Mouse (Mus musculus) stomach, postnatal 0 days (tissue): ENCODE measurements around the gene Gtf2ird1. TPM values are rescaled to one million over a fixed set of nuclear protein-coding genes. Genes with fewer than 3 reads are reported as not detected.
A peak's percentile ranks its signal among the peaks of the same experiment; 100 is the strongest.
"Not testable (repeated sequence)": the region's sequence is repeated elsewhere in the genome, so short reads cannot be mapped to it uniquely, and the experiment has no call there.

Source experiments
- ATAC-seq: fragments of 200-750 bp; cut with Nextera tagmentation; 2 replicates; pipeline ENCODE4 v1.8.0; 2017; ENCODE audit not compliant: low FRiP score, low TSS enrichment
- DNase-seq: peaks from one replicate; pipeline ENCODE4 v3.0.0-alpha.2; 2016; ENCODE audit warnings: low spot score
- H3K27ac ChIP-seq: fragments of 300-500 bp; sonication (generic); replicated peaks from 2 replicates; pipeline ENCODE4 v1.5.1; 2014; ENCODE audit warnings: mild to moderate bottlenecking, control low read depth
- H3K27me3 ChIP-seq: fragments of 300-500 bp; sonication (generic); 2 replicates; pipeline ENCODE4 v1.6.1; 2014; ENCODE audit warnings: low read length; ENCODE audit not compliant: control insufficient read depth, insufficient read depth
- H3K36me3 ChIP-seq: fragments of 300-500 bp; sonication (generic); 2 replicates; pipeline ENCODE4 v1.6.1; 2014; ENCODE audit warnings: low read length, mixed read lengths; ENCODE audit not compliant: control insufficient read depth, insufficient read depth
- H3K4me1 ChIP-seq: fragments of 300-500 bp; sonication (generic); replicated peaks from 2 replicates; pipeline ENCODE4 v1.6.1; 2014; ENCODE audit warnings: antibody characterized with exemption; ENCODE audit not compliant: control insufficient read depth, insufficient read depth
- H3K4me2 ChIP-seq: fragments of 300-500 bp; sonication (generic); replicated peaks from 2 replicates; pipeline ENCODE4 v1.6.1; 2014; ENCODE audit warnings: low read depth, mild to moderate bottlenecking, control low read depth, moderate library complexity
- H3K4me3 ChIP-seq: fragments of 300-500 bp; sonication (generic); 2 replicates; pipeline ENCODE4 v1.5.1; 2014; ENCODE audit warnings: low read depth, low read length, control low read depth
- H3K9ac ChIP-seq: fragments of 300-500 bp; sonication (generic); 2 replicates; pipeline ENCODE4 v1.6.1; 2014; ENCODE audit warnings: mild to moderate bottlenecking, low read length, control low read depth, mixed read lengths
- H3K9me3 ChIP-seq: fragments of 300-500 bp; sonication (generic); 2 replicates; pipeline ENCODE4 v1.6.1; 2016; ENCODE audit warnings: low read length; ENCODE audit not compliant: control insufficient read depth
- CTCF ChIP-seq: IDR thresholded peaks from 2 replicates; pipeline ENCODE4 v1.5.1; 2016; ENCODE audit warnings: antibody characterized with exemption, low read depth, mild to moderate bottlenecking, moderate library complexity
- EP300 ChIP-seq: optimal IDR thresholded peaks from 2 replicates; pipeline ENCODE3; 2016; ENCODE audit warnings: antibody characterized with exemption
- WGBS: fragments of 180-500 bp; shearing (Covaris S2); extraction: QIAGEN DNeasy Blood & Tissue Kit; methylation state at CpG from one replicate; pipeline ENCODE4 v1.1.7; 2014; 5-methylcytosine and 5-hydroxymethylcytosine counted together
- polyA plus RNA-seq: library from polyadenylated mRNA; unstranded; fragments of >200 nt; fragmentation: Nextera tagmentation; extraction: Ambion mirVana; gene quantifications from 2 replicates; pipeline ENCODE4 v1.2.1, GENCODE M21; 2015

Gene Gtf2ird1
- polyA plus RNA-seq, 1 experiment from 2014 or later, result 42.4 TPM

- H3K27ac ChIP-seq, result no peak overlapping the region
- H3K4me3 ChIP-seq, result no peak overlapping the region
- H3K4me1 ChIP-seq, result no peaks in the 10 kb centered on the region
- H3K27me3 ChIP-seq, result no peaks in the 10 kb centered on the region
- ATAC-seq, result no peak
- no peak overlapping the region for H3K9ac ChIP-seq
- TF ChIP-seq CTCF, result no peak
- TF ChIP-seq EP300, result no peak
- no peaks in the 10 kb centered on the region for H3K9me3 ChIP-seq
- WGBS, result 81% methylated on average over 5 of the region's 5 CpGs
- peaks cover 4% of the 10 kb centered on the region; the same call in 1 of the 2 replicates for H3K36me3 ChIP-seq
- H3K4me2 ChIP-seq, result no peak overlapping the region
- DNase-seq, result no peak
These were observed 84.8 kb downstream of the Gtf2ird1 start for GRCm38 (mm10) chr5:134371511-134372289.

GRCm38 (mm10) chr5:134370831-134371230 is 85.7 kb downstream of the Gtf2ird1 start:
- DNase-seq, result no peak
- no peaks in the 10 kb centered on the region for H3K9me3 ChIP-seq
- H3K27me3 ChIP-seq, result no peaks in the 10 kb centered on the region
- no peaks in the 10 kb centered on the region for H3K4me1 ChIP-seq
- no peak for TF ChIP-seq EP300
- no peak for TF ChIP-seq CTCF
- no peak overlapping the region for H3K27ac ChIP-seq
- WGBS, result 76% methylated on average over 2 of the region's 2 CpGs
- H3K4me2 ChIP-seq, result no peak overlapping the region
- H3K9ac ChIP-seq, result no peak overlapping the region
- H3K4me3 ChIP-seq, result no peak overlapping the region
- ATAC-seq, result no peak
- peaks cover 3% of the 10 kb centered on the region; the same call in 1 of the 2 replicates for H3K36me3 ChIP-seq

DNA sequence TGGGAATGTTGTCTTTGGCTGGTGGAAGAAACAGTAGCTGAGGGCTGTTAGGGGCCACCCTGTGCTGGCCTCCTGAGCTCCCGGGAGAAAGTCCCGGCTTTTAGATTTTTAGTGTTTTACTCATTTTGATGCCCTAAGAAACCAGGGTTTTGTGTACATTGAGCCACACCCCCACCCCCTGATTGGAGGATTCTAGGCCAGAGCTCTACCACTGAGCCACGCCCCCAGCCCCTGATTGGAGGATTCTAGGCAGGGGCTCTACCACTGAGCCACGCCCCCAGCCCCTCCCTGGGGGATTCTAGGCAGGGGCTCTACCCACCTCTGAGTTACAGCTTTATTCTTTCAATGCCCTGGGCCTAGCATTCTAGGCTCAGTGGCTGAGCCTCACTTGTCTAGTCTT is 97.4 kb downstream of the Gtf2ird1 start:
- no peaks in the 10 kb centered on the region for H3K27me3 ChIP-seq
- H3K4me1 ChIP-seq, result no peaks in the 10 kb centered on the region
- peaks cover 19% of the 10 kb centered on the region for H3K36me3 ChIP-seq
- TF ChIP-seq CTCF, result no peak
- ATAC-seq (no peak), DNase-seq (no peak)
- WGBS, result 89% methylated on average over 4 of the region's 4 CpGs
- no peaks in the 10 kb centered on the region for H3K9me3 ChIP-seq
- no peak overlapping the region for H3K9ac ChIP-seq
- H3K27ac ChIP-seq, result no peak overlapping the region
- H3K4me2 ChIP-seq, result no peak overlapping the region
- no peak overlapping the region for H3K4me3 ChIP-seq

DNA sequence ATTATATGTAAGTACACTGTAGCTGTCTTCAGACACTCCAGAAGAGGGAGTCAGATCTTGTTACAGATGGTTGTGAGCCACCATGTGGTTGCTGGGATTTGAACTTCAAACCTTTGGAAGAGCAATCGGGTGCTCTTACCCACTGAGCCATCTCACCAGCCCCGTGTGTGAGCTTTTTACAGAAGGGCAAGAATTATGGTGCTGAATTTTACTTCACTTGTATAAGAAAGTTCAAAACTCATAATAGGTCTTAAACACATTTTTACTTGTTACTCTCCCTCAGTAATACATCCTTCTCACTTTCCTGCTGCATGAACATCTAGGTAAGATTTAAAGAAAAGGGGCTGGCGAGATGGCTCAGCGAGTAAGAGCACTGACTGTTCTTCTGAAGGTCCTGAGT is 101.1 kb downstream of the Gtf2ird1 start:
- not testable (repeated sequence) for H3K9ac ChIP-seq, DNase-seq, H3K4me3 ChIP-seq, H3K4me2 ChIP-seq, H3K36me3 ChIP-seq, H3K27me3 ChIP-seq, H3K9me3 ChIP-seq, H3K27ac ChIP-seq, ATAC-seq, H3K4me1 ChIP-seq
- WGBS, result 88% methylated on average over 4 of the region's 4 CpGs

- DNase-seq, result no peak
- WGBS, result 75% methylated on average over 4 of the region's 4 CpGs
- Histone ChIP-seq H3K4me3 (no peak overlapping the region), H3K4me1 (no peaks in the 10 kb centered on the region), H3K27me3 (no peaks in the 10 kb centered on the region), H3K9me3 (no peaks in the 10 kb centered on the region), H3K9ac (no peak overlapping the region), H3K4me2 (no peak overlapping the region), H3K36me3 (no peaks in the 10 kb centered on the region), H3K27ac (no peak overlapping the region)
- TF ChIP-seq CTCF (no peak), EP300 (no peak)
- ATAC-seq, result no peak
These were observed 103.4 kb downstream of the Gtf2ird1 start for GRCm38 (mm10) chr5:134353117-134353516.

GRCm38 (mm10) chr5:134352527-134353001 is 104.0 kb downstream of the Gtf2ird1 start:
- Histone ChIP-seq H3K27me3 (no peaks in the 10 kb centered on the region), H3K9ac (no peak overlapping the region), H3K4me1 (no peaks in the 10 kb centered on the region), H3K9me3 (no peaks in the 10 kb centered on the region), H3K27ac (peak overlapping the region; percentile 14; the same call in 1 of the 2 replicates), H3K4me3 (no peak overlapping the region), H3K36me3 (no peaks in the 10 kb centered on the region), H3K4me2 (no peak overlapping the region)
- TF ChIP-seq EP300, result no peak
- TF ChIP-seq CTCF, result no peak
- ATAC-seq, result no peak
- DNase-seq, result no peak
- WGBS, result 46% methylated on average over 3 of the region's 3 CpGs
